Mouse (Mus musculus) brain, embryonic 14.5 days (tissue): ENCODE data around the gene Gp1bb.

Experiments
- CTCF ChIP-seq: fragments of 200-500 bp; IDR thresholded peaks from 2 replicates; pipeline ENCODE4 v1.5.1; 2012; ENCODE audit warnings: inconsistent platforms, mild to moderate bottlenecking, moderate library complexity, borderline replicate concordance; ENCODE audit not compliant: insufficient read depth, insufficient read length; ENCODE audit errors: extremely low read depth
- POLR2A ChIP-seq: fragments of 200-500 bp; IDR thresholded peaks from 2 replicates; pipeline ENCODE4 v1.6.1; 2012; ENCODE audit warnings: mild to moderate bottlenecking, inconsistent platforms, borderline replicate concordance; ENCODE audit not compliant: poor library complexity, insufficient read depth, insufficient read length, severe bottlenecking; ENCODE audit errors: extremely low read depth

DNA sequence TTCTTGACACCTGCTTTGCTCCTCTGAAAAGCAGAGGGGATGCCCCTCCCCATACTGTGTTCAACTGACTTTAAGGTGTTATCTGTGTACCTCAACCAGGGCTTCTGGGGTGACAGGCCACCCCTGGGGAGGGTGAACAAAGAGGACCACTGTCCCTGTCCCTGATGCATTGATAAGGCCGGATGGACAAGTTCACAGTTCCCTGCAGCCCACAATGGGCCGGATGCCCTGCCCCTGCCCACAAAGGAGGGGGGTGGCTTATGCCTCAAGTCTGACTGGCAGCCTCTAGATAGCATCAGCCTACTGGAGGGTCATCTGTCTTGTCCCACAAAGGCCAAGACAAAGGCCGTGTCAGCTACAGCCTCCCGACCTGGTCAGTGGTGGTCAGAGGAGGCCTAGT, 3.1 kb downstream of the Gp1bb start:
- TF ChIP-seq CTCF (no peak), POLR2A (no peak)
